Mouse (Mus musculus): ENCODE results near the gene Rb1. TPM values are rescaled to one million over a fixed set of nuclear protein-coding genes. Genes with fewer than 3 reads are reported as not detected.

Rb1 gene
- polyA plus RNA-seq, 1 experiment from 2014 or later = 18.2 TPM

DNA sequence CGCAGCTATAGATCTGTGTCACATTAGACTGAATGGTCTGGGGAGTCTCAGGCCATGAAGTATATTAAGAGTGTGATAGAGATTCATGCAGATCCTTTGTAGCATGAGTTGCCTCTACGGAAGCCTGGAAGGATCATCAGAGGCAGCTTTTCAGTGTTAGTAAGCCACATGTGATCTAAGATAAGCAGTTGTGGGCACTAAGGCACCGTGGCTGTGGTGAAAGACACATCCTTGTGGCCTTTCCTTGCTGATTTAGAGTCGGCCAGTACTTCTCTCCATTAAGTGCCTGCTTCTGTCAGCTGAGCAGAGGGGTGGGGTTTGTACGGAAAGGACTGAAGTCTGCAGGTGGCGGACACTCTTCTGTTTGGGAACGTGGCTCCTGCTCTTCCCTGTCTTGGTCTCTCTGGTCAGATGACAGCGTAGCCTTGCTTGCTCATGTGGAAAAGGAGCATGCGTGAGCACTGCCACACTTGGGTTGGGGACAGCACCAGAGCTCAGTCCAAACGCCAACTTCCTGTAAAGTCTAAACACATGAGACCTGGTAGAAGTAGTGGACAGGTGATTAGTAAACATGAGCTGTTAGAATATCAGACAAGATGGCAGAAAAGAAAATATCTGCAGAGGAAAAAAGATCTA, 162.1 kb downstream of the Rb1 start:
- Histone ChIP-seq H3K4me2 (replicated peaks) (no peak overlapping the region), H3K4me1 (no peaks in the 10 kb centered on the region), H3K36me3 (peaks cover 92% of the 10 kb centered on the region), H3K9me3 (no peaks in the 10 kb centered on the region), H3K9ac (no peak overlapping the region), H3K27me3 (no peaks in the 10 kb centered on the region), H3K27ac (no peak overlapping the region), H3K4me3 (no peak overlapping the region)
- ATAC-seq (ENCODE audit: low FRiP score, low read depth) = no peak
- WGBS = 94% methylated on average over 10 of the region's 10 CpGs

DNA sequence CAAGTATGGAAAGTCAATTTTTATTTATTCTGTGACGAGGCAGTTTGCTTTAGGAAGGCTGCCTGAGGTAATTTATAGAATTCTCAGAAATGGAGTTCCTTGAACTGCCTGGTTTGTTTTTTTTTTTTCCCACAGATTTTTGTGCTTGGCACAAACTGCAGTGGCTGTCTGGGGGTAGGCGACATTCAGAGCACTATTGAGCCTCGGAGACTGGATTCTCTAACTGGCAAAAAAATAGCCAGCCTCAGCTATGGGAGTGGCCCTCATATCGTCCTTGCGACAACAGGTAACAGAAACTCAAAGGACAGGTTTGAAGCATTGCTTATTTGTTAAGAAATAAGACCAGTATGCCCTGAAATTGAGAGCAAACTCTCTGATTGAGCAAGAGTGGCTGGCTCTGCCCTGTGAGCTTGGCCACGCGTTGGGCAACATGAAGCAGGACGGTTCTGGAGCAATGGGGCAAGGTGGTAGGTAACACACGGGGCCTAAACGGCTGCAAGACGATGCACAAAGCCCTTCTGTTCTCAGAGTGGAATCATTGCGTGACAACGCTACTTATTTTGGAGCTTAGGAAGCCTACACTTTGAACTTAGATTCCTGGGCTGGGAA, 163.3 kb downstream of the Rb1 start:
- no peak for ATAC-seq (ENCODE audit: low FRiP score, low read depth)
- H3K4me1 ChIP-seq = no peaks in the 10 kb centered on the region
- H3K9me3 ChIP-seq = no peaks in the 10 kb centered on the region
- no peak overlapping the region for H3K9ac ChIP-seq
- peaks cover 91% of the 10 kb centered on the region for H3K36me3 ChIP-seq
- H3K4me2 ChIP-seq (replicated peaks) = no peak overlapping the region
- WGBS = 90% methylated on average over 13 of the region's 13 CpGs
- no peak overlapping the region for H3K27ac ChIP-seq
- H3K27me3 ChIP-seq = no peaks in the 10 kb centered on the region
- H3K4me3 ChIP-seq = no peak overlapping the region

DNA sequence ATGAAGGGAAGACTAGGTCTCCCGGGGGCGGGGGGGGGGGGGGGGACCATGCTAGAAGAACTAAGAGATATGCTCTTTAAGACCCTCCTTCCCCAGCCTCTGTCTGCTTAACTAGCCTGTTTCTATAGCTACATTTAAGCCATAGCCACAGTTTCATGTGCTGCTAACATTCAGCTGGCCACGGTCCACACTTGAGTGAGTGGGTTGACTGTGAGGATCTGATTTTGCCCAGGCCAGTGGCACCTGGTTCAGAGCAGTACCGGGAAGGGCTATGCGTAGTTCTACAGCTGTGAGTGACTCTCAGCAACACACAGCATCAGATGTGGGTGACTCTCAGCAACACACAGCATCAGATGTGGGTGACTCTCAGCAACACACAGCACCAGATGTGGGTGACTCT, 164.3 kb downstream of the Rb1 start:
- no peak overlapping the region for H3K4me3 ChIP-seq
- no peak overlapping the region for H3K27ac ChIP-seq
- no peak overlapping the region for H3K4me2 ChIP-seq (replicated peaks)
- no peak overlapping the region for H3K9ac ChIP-seq
- H3K9me3 ChIP-seq = no peaks in the 10 kb centered on the region
- no peak for ATAC-seq (ENCODE audit: low FRiP score, low read depth)
- H3K4me1 ChIP-seq = no peaks in the 10 kb centered on the region
- no peaks in the 10 kb centered on the region for H3K27me3 ChIP-seq
- H3K36me3 ChIP-seq = peaks cover 92% of the 10 kb centered on the region
- WGBS = 90% methylated on average over 4 of the region's 5 CpGs

DNA sequence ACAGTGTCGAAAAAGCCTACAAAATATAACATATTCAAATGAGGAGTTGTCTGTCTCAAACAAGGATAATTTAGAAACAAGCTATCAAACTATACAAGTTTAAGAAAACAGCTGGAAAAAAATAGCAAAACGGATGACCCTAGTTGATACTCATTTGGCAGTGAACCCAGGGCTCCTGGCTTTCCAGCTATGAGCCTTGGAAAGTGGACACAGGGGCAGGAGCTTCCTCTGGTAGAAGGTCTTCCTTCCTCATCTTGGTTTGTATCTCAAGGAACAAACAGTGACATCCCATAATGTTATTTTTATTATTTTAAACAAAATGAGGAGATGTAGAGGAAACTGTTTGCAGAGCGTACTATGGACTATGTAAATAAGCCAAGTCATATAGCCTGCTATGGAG, 177.5 kb downstream of the Rb1 start:
- Histone ChIP-seq H3K9me3 (no peaks in the 10 kb centered on the region), H3K4me2 (replicated peaks) (no peak overlapping the region), H3K36me3 (peaks cover 23% of the 10 kb centered on the region), H3K27me3 (no peaks in the 10 kb centered on the region), H3K4me1 (peaks cover 15% of the 10 kb centered on the region), H3K4me3 (no peak overlapping the region), H3K27ac (no peak overlapping the region), H3K9ac (no peak overlapping the region)
- 94% methylated on average over 3 of the region's 3 CpGs for WGBS
- no peak for ATAC-seq (ENCODE audit: low FRiP score, low read depth)

DNA sequence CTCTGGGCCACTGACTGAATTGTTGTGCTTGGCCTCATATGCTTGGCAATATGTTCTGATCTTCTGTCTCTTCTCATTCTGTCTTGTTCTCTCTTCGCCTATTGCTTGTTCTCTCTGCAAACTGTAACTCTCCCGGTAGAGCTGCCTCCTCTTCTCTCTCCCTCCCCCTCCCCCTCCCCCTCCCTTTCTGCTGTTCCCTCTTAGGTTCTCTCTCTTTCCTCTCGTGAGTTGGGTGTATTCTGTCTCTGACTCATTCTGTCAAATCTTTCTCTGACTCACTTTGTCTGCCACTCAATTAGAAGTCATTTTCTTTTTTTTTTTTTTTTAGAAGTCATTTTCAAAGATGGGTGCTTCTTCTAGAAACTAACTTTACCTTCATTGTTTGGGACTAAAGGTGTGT, 178.9 kb downstream of the Rb1 start:
- Histone ChIP-seq H3K4me1 (peaks cover 21% of the 10 kb centered on the region), H3K9ac (no peak overlapping the region), H3K27ac (no peak overlapping the region), H3K9me3 (no peaks in the 10 kb centered on the region), H3K36me3 (peaks cover 16% of the 10 kb centered on the region), H3K27me3 (no peaks in the 10 kb centered on the region), H3K4me2 (replicated peaks) (no peak overlapping the region), H3K4me3 (no peak overlapping the region)
- WGBS = 61% methylated on average over 3 of the region's 3 CpGs
- no peak for ATAC-seq (ENCODE audit: low FRiP score, low read depth)

DNA sequence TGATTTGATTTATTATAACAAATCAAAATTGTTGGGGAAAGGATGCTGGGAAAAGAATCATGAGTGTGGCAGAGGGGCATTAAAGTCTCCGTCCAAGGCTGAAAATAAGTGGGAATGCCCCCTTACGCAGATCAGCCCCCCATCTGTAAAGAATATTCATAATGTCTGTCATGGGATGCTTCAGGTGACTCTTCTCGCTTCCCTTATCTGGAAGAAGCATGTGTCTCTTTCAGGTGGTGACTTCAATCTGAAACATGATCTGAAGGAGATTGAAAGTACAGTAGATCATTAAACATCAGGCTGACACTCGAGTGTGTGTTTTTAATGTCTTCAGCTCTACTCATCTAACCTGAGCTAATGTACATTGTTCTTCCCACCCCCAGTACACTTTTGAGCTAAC, 180.1 kb downstream of the Rb1 start:
- peaks cover 22% of the 10 kb centered on the region for H3K4me1 ChIP-seq
- peaks cover 13% of the 10 kb centered on the region for H3K36me3 ChIP-seq
- H3K27me3 ChIP-seq = no peaks in the 10 kb centered on the region
- H3K27ac ChIP-seq = no peak overlapping the region
- no peak overlapping the region for H3K9ac ChIP-seq
- no peak overlapping the region for H3K4me2 ChIP-seq (replicated peaks)
- 91% methylated on average over 4 of the region's 4 CpGs for WGBS
- no peaks in the 10 kb centered on the region for H3K9me3 ChIP-seq
- no peak overlapping the region for H3K4me3 ChIP-seq
- no peak for ATAC-seq (ENCODE audit: low FRiP score, low read depth)

DNA sequence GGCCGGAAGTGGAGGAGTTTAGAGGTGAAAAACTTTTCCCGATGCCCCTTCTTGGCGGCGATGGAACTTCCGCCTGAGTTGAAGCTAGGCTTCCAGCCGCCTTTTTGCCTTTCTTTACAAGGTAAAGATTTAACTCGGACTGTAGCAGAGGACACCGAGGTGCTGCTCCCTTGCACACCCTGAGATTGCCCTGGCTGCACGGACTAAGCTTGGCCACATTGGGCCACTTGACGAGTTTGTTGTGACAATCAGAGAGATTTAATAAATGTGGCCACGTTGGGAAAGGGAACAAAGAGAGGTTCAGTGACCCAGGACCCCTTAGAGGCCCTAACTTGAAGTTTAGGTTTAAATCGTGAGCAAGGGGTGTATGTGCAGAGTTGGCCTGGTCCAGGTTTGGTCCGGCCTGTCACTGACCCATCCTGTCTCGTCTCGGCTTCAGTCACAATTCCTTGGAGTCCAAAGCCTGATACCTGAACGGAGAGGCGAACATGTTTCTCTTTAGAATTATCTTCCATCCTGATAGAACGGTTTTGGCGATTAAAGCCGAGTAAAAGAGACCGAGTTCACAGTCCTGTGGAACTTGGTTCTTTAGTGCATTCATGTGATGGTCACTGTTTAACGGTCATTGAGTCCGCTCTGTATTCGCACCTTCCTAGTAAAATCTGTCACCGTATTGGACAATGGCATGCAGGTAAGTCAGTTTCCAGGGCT, 181.8 kb downstream of the Rb1 start:
- Histone ChIP-seq H3K27ac (peak overlapping the region; percentile 98), H3K36me3 (peaks cover 13% of the 10 kb centered on the region), H3K9ac (peak overlapping the region; percentile 86), H3K4me2 (replicated peaks) (peak overlapping the region; percentile 83), H3K4me1 (peaks cover 22% of the 10 kb centered on the region), H3K27me3 (no peaks in the 10 kb centered on the region), H3K4me3 (peak overlapping the region; percentile 60), H3K9me3 (no peaks in the 10 kb centered on the region)
- peak; percentile 7; the same call in 1 of the 2 replicates for ATAC-seq (ENCODE audit: low FRiP score, low read depth)
- 38% methylated on average over 25 of the region's 25 CpGs for WGBS

DNA sequence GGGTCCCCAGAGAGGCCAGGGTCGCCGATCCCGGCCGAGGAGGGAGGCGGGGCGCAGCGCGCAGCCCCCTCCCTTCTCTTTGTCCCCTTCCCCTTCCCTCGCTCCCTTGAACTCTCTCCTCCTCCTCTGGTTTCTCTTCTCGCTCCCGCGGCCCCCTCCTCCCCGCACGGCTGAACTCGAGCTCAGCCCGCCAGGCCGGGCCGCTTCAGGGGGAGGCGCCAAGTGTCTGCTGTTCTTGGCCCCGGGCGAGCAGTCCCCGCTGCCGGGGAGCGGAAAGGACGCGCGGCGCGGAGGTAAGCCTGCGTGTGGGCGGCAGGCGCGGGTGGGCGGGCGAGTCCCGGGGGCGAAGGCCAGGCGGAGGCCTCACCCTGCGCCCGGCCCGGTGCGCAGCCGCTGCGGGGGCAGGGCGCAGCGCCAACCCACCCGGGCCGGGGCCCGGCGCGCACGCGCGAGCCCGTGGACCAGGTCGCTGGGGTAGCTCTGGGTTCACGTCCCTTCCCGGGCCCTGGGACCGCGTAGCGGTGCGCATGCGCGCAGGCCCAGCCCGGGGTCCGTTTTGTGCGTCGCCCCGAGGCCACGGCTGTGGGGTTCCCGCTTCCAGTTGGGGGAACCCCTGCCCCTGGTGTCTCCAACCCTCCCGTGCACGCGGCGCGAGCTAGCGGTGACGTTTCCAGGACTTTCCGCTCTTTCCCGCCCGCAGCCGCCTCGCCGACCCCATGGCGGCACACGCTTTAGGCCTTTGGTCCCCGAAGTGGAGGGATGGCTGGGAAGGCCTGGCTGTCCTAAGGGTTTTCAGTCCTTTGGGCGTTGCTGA, 182.5 kb downstream of the Rb1 start:
- no peaks in the 10 kb centered on the region for H3K9me3 ChIP-seq
- H3K4me1 ChIP-seq = peaks cover 22% of the 10 kb centered on the region
- peak overlapping the region; percentile 60 for H3K4me3 ChIP-seq
- H3K36me3 ChIP-seq = peaks cover 13% of the 10 kb centered on the region
- ATAC-seq (ENCODE audit: low FRiP score, low read depth) = peak; percentile 94
- WGBS = under 1% methylated on average over 87 of the region's 88 CpGs
- peak overlapping the region; percentile 86 for H3K9ac ChIP-seq
- peak overlapping the region; percentile 98 for H3K27ac ChIP-seq
- peak overlapping the region; percentile 83 for H3K4me2 ChIP-seq (replicated peaks)
- H3K27me3 ChIP-seq = no peaks in the 10 kb centered on the region

DNA sequence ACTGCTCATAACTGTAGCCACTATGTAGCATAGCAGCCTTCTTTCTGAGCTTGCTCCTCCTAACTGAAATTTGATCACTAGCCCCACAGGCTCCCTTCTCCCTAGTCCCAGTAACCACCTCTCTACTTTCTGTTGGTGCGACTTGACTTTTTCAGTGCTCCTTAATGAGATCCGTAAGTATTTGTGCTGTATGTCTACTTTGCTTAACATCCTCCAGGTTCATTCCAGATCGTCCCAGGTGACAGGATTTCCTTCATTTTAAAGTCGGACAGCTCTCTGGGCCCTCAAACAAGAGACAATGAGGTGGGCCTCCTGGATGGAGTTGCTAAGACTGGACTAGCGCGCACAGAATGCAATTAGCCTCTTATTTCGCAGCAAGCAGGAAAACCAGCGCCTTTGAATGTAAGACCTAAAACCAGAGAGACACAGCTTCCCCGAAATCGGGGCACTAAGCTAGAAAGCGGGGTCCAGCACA, 183.2 kb downstream of the Rb1 start:
- H3K9ac ChIP-seq = peak overlapping the region; percentile 86
- no peaks in the 10 kb centered on the region for H3K27me3 ChIP-seq
- H3K4me1 ChIP-seq = peaks cover 22% of the 10 kb centered on the region
- peak overlapping the region; percentile 98 for H3K27ac ChIP-seq
- peak overlapping the region; percentile 60 for H3K4me3 ChIP-seq
- H3K36me3 ChIP-seq = peaks cover 13% of the 10 kb centered on the region
- ATAC-seq (ENCODE audit: low FRiP score, low read depth) = peak; percentile 60; the same call in 1 of the 2 replicates
- no peaks in the 10 kb centered on the region for H3K9me3 ChIP-seq
- WGBS = under 1% methylated on average over 11 of the region's 11 CpGs
- peak overlapping the region; percentile 83 for H3K4me2 ChIP-seq (replicated peaks)

DNA sequence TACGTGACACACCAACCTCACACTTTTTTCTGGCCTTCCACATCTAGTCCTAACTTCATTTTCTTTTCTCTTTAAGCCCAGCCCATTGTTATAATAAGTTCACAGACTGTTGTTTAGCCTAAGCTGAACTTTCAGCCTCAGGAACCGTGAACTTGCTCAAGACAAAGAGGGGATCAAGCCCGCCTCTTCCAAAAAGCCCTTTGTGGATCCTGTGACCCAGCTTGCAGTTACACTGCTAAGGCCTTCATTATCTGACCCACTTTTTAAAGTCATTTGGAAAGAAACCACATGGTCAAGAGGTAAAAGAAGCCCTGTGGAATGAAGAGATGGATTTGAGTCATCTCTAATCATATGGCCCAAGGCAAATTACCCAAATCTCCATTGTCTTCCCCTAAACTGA, 183.8 kb downstream of the Rb1 start:
- H3K4me1 ChIP-seq = peaks cover 22% of the 10 kb centered on the region
- no peak for ATAC-seq (ENCODE audit: low FRiP score, low read depth)
- no peak overlapping the region for H3K4me3 ChIP-seq
- no peaks in the 10 kb centered on the region for H3K9me3 ChIP-seq
- H3K36me3 ChIP-seq = peaks cover 13% of the 10 kb centered on the region
- no peak overlapping the region for H3K9ac ChIP-seq
- H3K27ac ChIP-seq = peak overlapping the region; percentile 98
- H3K27me3 ChIP-seq = no peaks in the 10 kb centered on the region
- 91% methylated on average over 3 of the region's 3 CpGs for WGBS
- peak overlapping the region; percentile 83 for H3K4me2 ChIP-seq (replicated peaks)

DNA sequence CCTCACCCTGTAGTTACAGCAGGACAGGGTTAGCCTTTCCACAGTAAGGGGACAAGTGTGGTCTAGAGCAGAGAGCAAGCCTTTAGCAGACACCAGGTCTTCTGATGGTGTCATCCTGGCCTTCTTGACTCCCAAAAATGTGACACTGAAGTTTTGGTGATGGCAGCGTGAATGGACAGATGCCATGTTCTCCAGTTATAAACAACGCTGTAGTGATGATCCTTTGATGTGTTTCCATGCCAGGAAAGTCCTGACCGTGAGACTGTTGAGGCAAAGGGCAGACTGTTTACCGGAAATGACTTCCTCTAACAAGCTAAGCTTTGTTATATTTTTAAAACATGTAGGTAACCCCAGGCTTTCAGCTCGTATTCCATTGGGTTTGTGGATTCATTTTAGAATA, 185.8 kb downstream of the Rb1 start:
- no peak overlapping the region for H3K27ac ChIP-seq
- no peak overlapping the region for H3K4me3 ChIP-seq
- H3K9me3 ChIP-seq = no peaks in the 10 kb centered on the region
- H3K27me3 ChIP-seq = no peaks in the 10 kb centered on the region
- no peaks in the 10 kb centered on the region for H3K36me3 ChIP-seq
- no peak overlapping the region for H3K4me2 ChIP-seq (replicated peaks)
- 77% methylated on average over 5 of the region's 5 CpGs for WGBS
- peaks cover 18% of the 10 kb centered on the region for H3K4me1 ChIP-seq
- no peak for ATAC-seq (ENCODE audit: low FRiP score, low read depth)
- no peak overlapping the region for H3K9ac ChIP-seq

DNA sequence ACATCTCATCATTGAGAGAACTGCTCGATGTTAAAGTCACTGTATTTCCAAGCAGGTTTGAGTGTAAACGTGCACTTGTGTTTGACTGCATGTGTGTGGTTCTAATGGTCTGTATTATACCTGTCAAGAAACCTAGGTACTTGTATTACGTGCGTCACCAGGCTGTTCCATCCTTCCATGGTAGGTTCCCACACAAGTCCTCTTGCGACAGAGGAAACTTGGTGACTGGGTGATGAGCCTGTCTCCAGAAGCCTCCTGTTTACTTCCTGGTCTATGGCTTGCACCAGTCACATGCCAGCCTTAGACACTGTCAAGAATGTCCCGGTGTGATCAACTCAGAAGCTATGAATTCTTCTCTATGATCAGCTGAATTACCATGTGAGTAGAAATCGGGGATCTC, 187.1 kb downstream of the Rb1 start:
- H3K9ac ChIP-seq = no peak overlapping the region
- H3K4me1 ChIP-seq = peaks cover 7% of the 10 kb centered on the region
- no peaks in the 10 kb centered on the region for H3K36me3 ChIP-seq
- WGBS = 92% methylated on average over 7 of the region's 7 CpGs
- no peaks in the 10 kb centered on the region for H3K9me3 ChIP-seq
- H3K27me3 ChIP-seq = no peaks in the 10 kb centered on the region
- H3K4me3 ChIP-seq = no peak overlapping the region
- H3K27ac ChIP-seq = no peak overlapping the region
- ATAC-seq (ENCODE audit: low FRiP score, low read depth) = no peak
- no peak overlapping the region for H3K4me2 ChIP-seq (replicated peaks)
